Mouse (Mus musculus): ENCODE measurements around the gene Bckdhb. TPM values are rescaled to one million over a fixed set of nuclear protein-coding genes. Genes with fewer than 3 reads are reported as not detected.

The Bckdhb gene
- total RNA-seq, 2 experiments from 2014 or later = 17.9 to 22.4 TPM

Other genes starting within 250 kb of the Bckdhb start
- under 1 TPM; 0.38 to 0.64 TPM for gene Elovl4, start 118.9 kb upstream of the Bckdhb start, total RNA-seq (2021)
- 1 to 10 TPM; 2.1 to 2.7 TPM for gene Ttk, start 90.5 kb upstream of the Bckdhb start, total RNA-seq (2021)

Measured in gastrocnemius, postnatal 14 days (tissue).